Mouse (Mus musculus): Measurements from ENCODE around the gene Mapre1.
"Not testable (repeated sequence)": the region's sequence is repeated elsewhere in the genome, so short reads cannot be mapped to it uniquely, and the experiment has no call there.

Gene Mapre1

GRCm38 (mm10) chr2:153740500-153741436, at the start of gene Mapre1:
Mapre1 (plus strand) TSS chr2:153741274.
- DNase-seq, result peak; percentile 100

- DNase-seq, result not testable (repeated sequence)
These were observed 47.7 kb upstream of the Mapre1 start for GRCm38 (mm10) chr2:153693413-153693812.

GRCm38 (mm10) chr2:153694462-153695085, 46.5 kb upstream of the Mapre1 start:
- DNase-seq, result peak; percentile 68

GRCm38 (mm10) chr2:153696352-153696751, 44.7 kb upstream of the Mapre1 start, which contains the start of gene Dnmt3c:
Dnmt3c (plus strand) TSS chr2:153696652.
- no peak for DNase-seq

GRCm38 (mm10) chr2:153703389-153703788, 37.7 kb upstream of the Mapre1 start:
- no peak for DNase-seq

- peak; percentile 50 for DNase-seq
These were observed 30.3 kb upstream of the Mapre1 start for GRCm38 (mm10) chr2:153710701-153711330.

- DNase-seq, result no peak
These were observed 28.4 kb upstream of the Mapre1 start for GRCm38 (mm10) chr2:153712646-153713091.

GRCm38 (mm10) chr2:153713227-153713626, 27.8 kb upstream of the Mapre1 start:
- peak; percentile 35 for DNase-seq

GRCm38 (mm10) chr2:153717861-153718260, 23.2 kb upstream of the Mapre1 start:
- DNase-seq, result not testable (repeated sequence)

GRCm38 (mm10) chr2:153723098-153723497, 18.0 kb upstream of the Mapre1 start:
- DNase-seq, result no peak

- no peak for DNase-seq
These were observed 16.6 kb upstream of the Mapre1 start for GRCm38 (mm10) chr2:153724424-153724823.

GRCm38 (mm10) chr2:153724871-153725270, 16.2 kb upstream of the Mapre1 start:
- DNase-seq, result no peak

GRCm38 (mm10) chr2:153725291-153725690, 15.8 kb upstream of the Mapre1 start:
- DNase-seq, result no peak

GRCm38 (mm10) chr2:153734033-153734432, 7.0 kb upstream of the Mapre1 start:
- DNase-seq, result no peak

GRCm38 (mm10) chr2:153741437-153742065, 477 bp downstream of the Mapre1 start:
- peak; percentile 92 for DNase-seq

- DNase-seq, result no peak
These were observed 6.9 kb downstream of the Mapre1 start for GRCm38 (mm10) chr2:153747994-153748393.

GRCm38 (mm10) chr2:153750363-153750762, 9.3 kb downstream of the Mapre1 start:
- DNase-seq, result peak; percentile 17

- DNase-seq, result no peak
These were observed 21.0 kb downstream of the Mapre1 start for GRCm38 (mm10) chr2:153762121-153762520.

- no peak for DNase-seq
These were observed 26.4 kb downstream of the Mapre1 start for GRCm38 (mm10) chr2:153767484-153767883.

- DNase-seq, result no peak
These were observed 27.8 kb downstream of the Mapre1 start for GRCm38 (mm10) chr2:153768881-153769280.

GRCm38 (mm10) chr2:153772950-153773349, 31.9 kb downstream of the Mapre1 start:
- DNase-seq, result no peak

- DNase-seq, result no peak
These were observed 34.4 kb downstream of the Mapre1 start for GRCm38 (mm10) chr2:153775472-153775871.
